8 mouse cellular contexts compared by ENCODE assay signal in genomic region chr3:146107921-146108571, GRCm38 (mm10). TPM values are rescaled to one million over a fixed set of nuclear protein-coding genes. Genes with fewer than 3 reads are reported as not detected.
DNase-seq lines count a peak whose midpoint lies in the region; ATAC-seq and TF ChIP-seq lines count a peak whose summit lies in the region.

TSS of gene Wdr63 (minus strand) at chr3:146108130.

- H3K36me3 ChIP-seq in forebrain, embryonic 13.5 days (ENCODE audit: poor library complexity, severe bottlenecking) = no peaks in the 10 kb centered on the region
- no peaks in the 10 kb centered on the region for H3K36me3 ChIP-seq in hindbrain, embryonic 13.5 days
- no peaks in the 10 kb centered on the region for H3K36me3 ChIP-seq in lung, embryonic 14.5 days (ENCODE audit: insufficient read depth)

- 11% methylated on average over 18 of the region's 18 CpGs for WGBS in forebrain, embryonic 13.5 days
- WGBS in hindbrain, embryonic 13.5 days = 11% methylated on average over 18 of the region's 18 CpGs
- WGBS in lung, embryonic 14.5 days = 11% methylated on average over 18 of the region's 18 CpGs

- H3K9ac ChIP-seq in forebrain, embryonic 13.5 days = peak within 1 kb of the TSS; percentile 41; the same call in 1 of the 2 replicates
- H3K9ac ChIP-seq in hindbrain, embryonic 13.5 days = peak within 1 kb of the TSS; percentile 51
- peak within 1 kb of the TSS; percentile 33; the same call in 1 of the 2 replicates for H3K9ac ChIP-seq in lung, embryonic 14.5 days

- peak; percentile 84 for DNase-seq in Muller cell, postnatal 12 days (ENCODE audit: inconsistent ontology term)
- DNase-seq in c-Kit-negative CD71-positive TER-119-positive erythroid progenitor cells, embryonic 14.5 days (ENCODE audit: low read depth, low spot score) = peak; percentile 4
- peak; percentile 86 for DNase-seq in layer of hippocampus, adult 9-11 months
- DNase-seq in lung, embryonic 14.5 days = peak; percentile 91
- DNase-seq in urinary bladder, postnatal 4 days (ENCODE audit: low spot score in 2 of 2) = no peak

- H3K27me3 ChIP-seq in forebrain, embryonic 13.5 days = no peaks in the 10 kb centered on the region
- 0 out of 2 replicates have a peak, but pooled peaks cover 3% of the 10 kb centered on the region for H3K27me3 ChIP-seq in hindbrain, embryonic 13.5 days
- peaks cover 4% of the 10 kb centered on the region; the same call in 1 of the 2 replicates for H3K27me3 ChIP-seq in lung, embryonic 14.5 days (ENCODE audit: insufficient read depth, low read length)

- H3K4me1 ChIP-seq in forebrain, embryonic 13.5 days = no peaks in the 10 kb centered on the region; the same call in 1 of the 2 replicates
- peaks cover 7% of the 10 kb centered on the region; the same call in 1 of the 2 replicates for H3K4me1 ChIP-seq in hindbrain, embryonic 13.5 days (replicated peaks)
- no peaks in the 10 kb centered on the region for H3K4me1 ChIP-seq in lung, embryonic 14.5 days (ENCODE audit: insufficient read depth)

- H3K4me2 ChIP-seq in forebrain, embryonic 13.5 days = peak within 1 kb of the TSS; percentile 72
- H3K4me2 ChIP-seq in hindbrain, embryonic 13.5 days = peak within 1 kb of the TSS; percentile 67
- peak within 1 kb of the TSS; percentile 94 for H3K4me2 ChIP-seq in lung, embryonic 14.5 days

- TF ChIP-seq CTCF in lung, embryonic 14.5 days (IDR thresholded peaks at IDR 0.05; ENCODE audit: low read depth) = no peak

- H3K27ac ChIP-seq in forebrain, embryonic 13.5 days = no peak within 1 kb of the TSS
- no peak within 1 kb of the TSS for H3K27ac ChIP-seq in hindbrain, embryonic 13.5 days
- H3K27ac ChIP-seq in lung, embryonic 14.5 days (ENCODE audit: low read depth) = no peak within 1 kb of the TSS

- no peaks in the 10 kb centered on the region for H3K9me3 ChIP-seq in forebrain, embryonic 13.5 days (replicated peaks)
- H3K9me3 ChIP-seq in hindbrain, embryonic 13.5 days = no peaks in the 10 kb centered on the region
- H3K9me3 ChIP-seq in lung, embryonic 14.5 days (ENCODE audit: low read depth, low read length) = 0 out of 2 replicates have a peak, but pooled peaks cover 3% of the 10 kb centered on the region

- peak within 1 kb of the TSS; percentile 44 for H3K4me3 ChIP-seq in forebrain, embryonic 13.5 days
- peak within 1 kb of the TSS; percentile 42 for H3K4me3 ChIP-seq in hindbrain, embryonic 13.5 days
- H3K4me3 ChIP-seq in lung, embryonic 14.5 days (ENCODE audit: low read depth, low read length) = peak within 1 kb of the TSS; percentile 44

- ATAC-seq in forebrain, embryonic 13.5 days = peak; percentile 99
- ATAC-seq in hindbrain, embryonic 13.5 days (ENCODE audit: low FRiP score) = peak; percentile 96
- ATAC-seq in lung, embryonic 14.5 days (ENCODE audit: insufficient read depth) = peak; percentile 96
- ATAC-seq in neutrophil, adult 5-6 weeks (ENCODE audit: extremely low read depth, insufficient number of reproducible peaks, low FRiP score, poor library complexity, severe bottlenecking) = peak; percentile 66; the same call in 1 of the 2 replicates

RNA-seq across cellular contexts. Expression of gene Wdr63, which starts in this region (rescaled TPM):
- 0.81 and 0.89 TPM in 2 replicates for polyA plus RNA-seq in forebrain, embryonic 13.5 days (2015; fragmentation: Nextera tagmentation; extraction: Ambion mirVana)
- polyA plus RNA-seq in hindbrain, embryonic 13.5 days (2015; fragmentation: Nextera tagmentation; extraction: Ambion mirVana) = 1.7 and 2.0 TPM in 2 replicates
- polyA plus RNA-seq in lung, embryonic 14.5 days (2014; fragmentation: Nextera tagmentation; extraction: Ambion mirVana) = 0.12 TPM in 1 of 2 replicates, not detected in the other
- total RNA-seq in neutrophil, adult 5-6 weeks (2017) = not detected in 2 replicates

Comparison
In these comparisons a context has a peak if more than half of its experiments do, and no peak if none do; other contexts are left out.
1. Peak in ATAC-seq, H3K4me3 ChIP-seq, H3K9ac ChIP-seq and H3K4me2 ChIP-seq in forebrain, embryonic 13.5 days; RNA of the gene not detected or under 1 TPM.
2. Peak in DNase-seq, ATAC-seq, H3K4me3 ChIP-seq, H3K9ac ChIP-seq and H3K4me2 ChIP-seq in lung, embryonic 14.5 days; RNA of the gene not detected or under 1 TPM.
3. Peak in ATAC-seq in neutrophil, adult 5-6 weeks; RNA of the gene not detected or under 1 TPM.
4. DNase-seq: peak in Muller cell, postnatal 12 days (single experiment), c-Kit-negative CD71-positive TER-119-positive erythroid progenitor cells, embryonic 14.5 days (single experiment) and layer of hippocampus, adult 9-11 months (single experiment); none in urinary bladder, postnatal 4 days (0 of 2).
5. Peak in every context shown above with its lines, with median percentiles within 50 percentile points of each other: ATAC-seq, H3K4me2 ChIP-seq, H3K4me3 ChIP-seq and H3K9ac ChIP-seq.